Mouse (Mus musculus) megakaryocyte, embryonic 14.5 days (primary cell): ENCODE measurements at regions not wholly inside any gene's neighbourhood (a gene's known extent, or its start where the extent isn't known, plus 50 kb on each side); places are given as distances from the start of the nearest gene placed in this dataset.

Experiments
- H3K27me3 ChIP-seq: replicated peaks from 2 replicates; pipeline ENCODE3; 2012; ENCODE audit warnings: inconsistent platforms
- H3K36me3 ChIP-seq: replicated peaks from 2 replicates; pipeline ENCODE3; 2012; ENCODE audit warnings: low read length, inconsistent platforms, mixed read lengths
- H3K4me1 ChIP-seq: 2 replicates; pipeline ENCODE4 v1.6.1; 2012; ENCODE audit warnings: inconsistent platforms
- H3K4me3 ChIP-seq: replicated peaks from 2 replicates; pipeline ENCODE3; 2012; ENCODE audit warnings: moderate library complexity, mild to moderate bottlenecking, inconsistent platforms
- H3K9me3 ChIP-seq: 2 replicates; pipeline ENCODE4 v1.6.1; 2012; ENCODE audit warnings: inconsistent platforms
- FLI1 ChIP-seq: IDR thresholded peaks from 2 replicates; pipeline ENCODE4 v1.6.1; 2012; ENCODE audit warnings: low read length, inconsistent platforms, mixed read lengths
- GATA1 ChIP-seq: IDR thresholded peaks from 3 replicates; pipeline ENCODE4 v1.6.1; 2012; ENCODE audit warnings: mixed read lengths, low read length, inconsistent platforms, borderline replicate concordance

GRCm38 (mm10) chr8:89787050-89787905 lies 560.9 kb downstream of the Tox3 start:
- Histone ChIP-seq H3K4me3 (no peak overlapping the region), H3K27me3 (no peaks in the 10 kb centered on the region), H3K4me1 (no peaks in the 10 kb centered on the region), H3K36me3 (no peaks in the 10 kb centered on the region), H3K9me3 (no peaks in the 10 kb centered on the region)
- TF ChIP-seq GATA1 = no peak
- no peak for TF ChIP-seq FLI1

- no peaks in the 10 kb centered on the region for H3K36me3 ChIP-seq
- no peak overlapping the region for H3K4me3 ChIP-seq
- TF ChIP-seq FLI1 (no peak), GATA1 (no peak)
- no peaks in the 10 kb centered on the region for H3K9me3 ChIP-seq
- no peaks in the 10 kb centered on the region for H3K27me3 ChIP-seq
- H3K4me1 ChIP-seq = no peaks in the 10 kb centered on the region
Measured at GRCm38 (mm10) chr8:89785011-89785410, 563.1 kb downstream of the Tox3 start.

- no peaks in the 10 kb centered on the region for H3K27me3 ChIP-seq
Measured at GRCm38 (mm10) chr8:89783311-89783710, 564.8 kb downstream of the Tox3 start.

GRCm38 (mm10) chr8:89766387-89766786 lies 581.8 kb downstream of the Tox3 start:
- TF ChIP-seq FLI1 = no peak
- TF ChIP-seq GATA1 = no peak
- Histone ChIP-seq H3K27me3 (no peaks in the 10 kb centered on the region), H3K36me3 (no peaks in the 10 kb centered on the region), H3K4me1 (no peaks in the 10 kb centered on the region), H3K9me3 (peaks cover 26% of the 10 kb centered on the region), H3K4me3 (no peak overlapping the region)

More at GRCm38 (mm10) chr8:89783311-89783710, 564.8 kb downstream of the Tox3 start:
- TF ChIP-seq GATA1 = no peak
- no peak for TF ChIP-seq FLI1
- no peak overlapping the region for H3K4me3 ChIP-seq
- H3K9me3 ChIP-seq = no peaks in the 10 kb centered on the region
- H3K36me3 ChIP-seq = no peaks in the 10 kb centered on the region
- no peaks in the 10 kb centered on the region for H3K4me1 ChIP-seq

GRCm38 (mm10) chr8:89759531-89759930 lies 588.6 kb downstream of the Tox3 start:
- H3K9me3 ChIP-seq = peaks cover 5% of the 10 kb centered on the region
- no peaks in the 10 kb centered on the region for H3K27me3 ChIP-seq
- no peak for TF ChIP-seq GATA1
- no peak for TF ChIP-seq FLI1
- no peaks in the 10 kb centered on the region for H3K4me1 ChIP-seq
- no peak overlapping the region for H3K4me3 ChIP-seq
- no peaks in the 10 kb centered on the region for H3K36me3 ChIP-seq

- TF ChIP-seq FLI1 (no peak), GATA1 (no peak)
- Histone ChIP-seq H3K36me3 (no peaks in the 10 kb centered on the region), H3K9me3 (peaks cover 5% of the 10 kb centered on the region), H3K4me3 (no peak overlapping the region), H3K27me3 (no peaks in the 10 kb centered on the region), H3K4me1 (no peaks in the 10 kb centered on the region)
Measured at GRCm38 (mm10) chr8:89758695-89759094, 589.4 kb downstream of the Tox3 start.

GRCm38 (mm10) chr8:89755951-89756350 lies 592.2 kb downstream of the Tox3 start:
- no peak for TF ChIP-seq FLI1
- TF ChIP-seq GATA1 = no peak
- H3K36me3 ChIP-seq = no peaks in the 10 kb centered on the region
- H3K9me3 ChIP-seq = peaks cover 5% of the 10 kb centered on the region
- no peak overlapping the region for H3K4me3 ChIP-seq
- H3K4me1 ChIP-seq = no peaks in the 10 kb centered on the region
- H3K27me3 ChIP-seq = no peaks in the 10 kb centered on the region

GRCm38 (mm10) chr8:89751201-89751600 lies 596.9 kb downstream of the Tox3 start:
- H3K36me3 ChIP-seq = no peaks in the 10 kb centered on the region
- H3K9me3 ChIP-seq = no peaks in the 10 kb centered on the region

GRCm38 (mm10) chr8:89747726-89748125 lies 600.4 kb downstream of the Tox3 start:
- Histone ChIP-seq H3K4me1 (no peaks in the 10 kb centered on the region), H3K9me3 (peaks cover 15% of the 10 kb centered on the region), H3K27me3 (no peaks in the 10 kb centered on the region), H3K36me3 (no peaks in the 10 kb centered on the region), H3K4me3 (no peak overlapping the region)
- TF ChIP-seq GATA1 = no peak
- no peak for TF ChIP-seq FLI1

More at GRCm38 (mm10) chr8:89751201-89751600, 596.9 kb downstream of the Tox3 start:
- TF ChIP-seq GATA1 = no peak
- no peak for TF ChIP-seq FLI1
- Histone ChIP-seq H3K27me3 (no peaks in the 10 kb centered on the region), H3K4me1 (no peaks in the 10 kb centered on the region), H3K4me3 (no peak overlapping the region)

- Histone ChIP-seq H3K36me3 (no peaks in the 10 kb centered on the region), H3K4me3 (no peak overlapping the region), H3K27me3 (no peaks in the 10 kb centered on the region), H3K9me3 (peaks cover 39% of the 10 kb centered on the region), H3K4me1 (no peaks in the 10 kb centered on the region)
- TF ChIP-seq GATA1 (no peak), FLI1 (no peak)
Measured at GRCm38 (mm10) chr8:89744267-89745028, 603.7 kb downstream of the Tox3 start.
